Mouse (Mus musculus): ENCODE measurements around the gene A430005L14Rik.
A peak's percentile ranks its signal among the peaks of the same experiment; 100 is the strongest.

Gene A430005L14Rik

DNA sequence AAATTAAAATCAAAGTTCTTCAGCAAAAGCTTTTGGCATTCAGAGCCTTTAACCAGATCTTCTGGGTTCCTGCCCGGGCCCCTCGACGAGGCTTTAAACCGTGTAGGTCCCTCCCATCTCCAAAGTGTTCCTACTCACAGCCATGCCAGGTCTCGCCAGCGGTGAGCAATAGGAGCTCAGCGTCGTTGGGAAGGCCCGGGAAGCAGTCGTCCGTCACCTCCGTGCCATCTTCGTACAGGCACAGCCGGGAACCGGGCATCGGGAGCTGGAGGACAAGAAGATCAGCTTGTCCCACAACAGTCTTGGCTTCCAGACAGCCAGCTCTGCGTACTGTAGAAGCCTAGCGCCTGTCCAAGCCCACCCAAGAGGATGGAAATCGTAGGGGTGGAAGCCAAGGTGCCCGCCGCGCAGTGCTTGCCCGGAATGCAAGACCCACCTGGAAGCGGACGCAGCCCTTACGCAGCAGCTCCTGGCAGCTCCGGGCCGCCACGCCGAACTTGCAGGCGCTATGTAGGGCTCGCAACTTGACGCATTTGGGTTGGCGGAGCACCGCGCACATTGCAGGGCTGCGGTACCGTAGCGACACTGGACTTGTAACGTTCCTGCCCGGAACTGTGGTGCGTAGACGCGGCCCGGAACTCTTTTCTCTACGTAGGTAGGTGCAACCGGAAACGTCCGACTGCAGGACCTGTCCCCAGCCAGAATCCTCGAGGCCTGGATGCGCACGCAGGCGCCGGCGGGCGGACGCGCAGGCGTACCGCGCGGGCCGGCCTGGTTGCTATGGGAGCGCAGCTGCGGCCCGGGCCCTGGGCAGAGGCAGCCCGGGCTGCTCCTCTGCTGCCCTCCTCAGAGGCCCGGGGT is 17.6 kb downstream of the A430005L14Rik start, which contains the start of the genes Dffb and Cep104:
Dffb (minus strand) TSS at position 696 of the 861 bp plus-strand sequence.
Cep104 (plus strand) TSS at position 764 of the 861 bp plus-strand sequence.
- DNase-seq (ENCODE audit: low spot score): peak; percentile 98

DNA sequence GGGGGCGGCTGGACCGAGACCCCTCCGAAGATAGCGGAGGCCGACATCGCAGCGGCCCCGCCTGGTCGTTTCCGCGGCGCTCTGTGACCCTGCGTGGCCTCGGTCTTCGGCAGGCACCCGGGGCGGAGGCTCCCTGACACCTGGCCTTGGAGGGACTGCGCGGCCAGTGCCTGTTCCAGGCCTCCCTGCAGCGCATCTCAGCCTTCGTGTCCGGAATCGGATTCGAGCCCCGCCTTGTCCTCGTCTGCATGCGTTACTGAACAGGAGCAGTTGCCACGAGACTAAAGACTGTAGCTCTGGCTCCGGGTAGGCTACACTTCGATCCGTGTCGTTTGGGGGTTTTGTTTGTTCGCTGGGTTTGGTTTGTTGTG is 18.2 kb downstream of the A430005L14Rik start:
- DNase-seq (ENCODE audit: low spot score): no peak

DNA sequence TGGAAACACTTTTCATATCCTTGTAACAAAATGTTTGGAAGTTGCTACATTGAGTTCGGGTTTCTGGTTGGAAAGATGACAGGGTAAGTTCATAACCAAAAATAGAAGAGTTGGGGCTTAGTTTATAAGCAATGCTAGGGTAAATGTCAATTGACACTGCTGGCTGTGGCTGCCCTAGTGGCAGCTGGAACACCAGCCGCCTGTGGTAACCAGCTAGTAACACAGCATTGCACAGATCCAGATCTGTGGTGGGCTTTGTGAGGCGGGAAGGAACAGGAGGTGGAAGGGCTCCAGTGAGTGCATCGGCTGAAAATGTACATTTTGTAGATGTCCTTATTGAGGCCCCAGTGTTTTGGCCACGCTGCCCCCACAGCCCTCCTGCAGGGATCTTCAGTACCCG is 18.7 kb downstream of the A430005L14Rik start:
- no peak for DNase-seq (ENCODE audit: low spot score)

DNA sequence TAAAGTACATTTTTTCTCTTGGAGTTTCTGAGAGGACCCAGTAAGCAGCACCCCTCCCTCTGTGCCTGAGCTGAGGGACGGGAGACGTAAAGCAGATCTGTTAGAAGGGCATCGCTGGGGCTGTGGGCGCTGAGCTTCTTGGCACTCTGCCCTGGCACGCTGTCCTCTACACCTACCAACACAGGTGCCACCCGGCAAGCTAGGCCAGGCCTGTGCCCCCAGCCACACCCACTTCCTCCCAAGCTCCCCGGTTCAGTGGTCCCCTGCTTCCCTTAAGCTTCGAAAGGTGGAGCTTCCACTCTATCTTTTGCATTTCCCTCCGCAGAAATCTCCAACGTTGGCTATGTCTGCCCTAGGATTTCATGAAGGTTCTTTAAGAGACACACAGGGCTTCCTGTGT is 22.2 kb downstream of the A430005L14Rik start:
- DNase-seq (ENCODE audit: low spot score): no peak

DNA sequence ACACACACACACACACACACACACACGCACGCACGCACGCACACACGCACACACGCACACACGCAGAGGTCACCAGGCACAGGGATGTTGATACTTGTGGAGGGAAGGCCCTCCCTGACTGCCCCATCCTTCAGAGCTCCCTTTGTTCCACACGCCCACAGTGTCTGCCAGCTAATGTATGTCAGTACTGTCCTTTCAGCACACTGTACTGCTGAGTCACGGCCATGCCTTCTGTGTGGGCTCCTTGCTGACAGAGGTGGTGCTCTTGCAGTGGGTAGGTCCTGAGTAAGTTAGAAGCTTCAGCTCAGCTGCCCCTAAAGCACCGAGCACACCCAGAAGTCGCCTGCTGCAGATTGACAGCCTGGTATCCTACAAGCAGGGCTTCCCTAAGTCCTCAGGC is 23.4 kb downstream of the A430005L14Rik start:
- no peak for DNase-seq (ENCODE audit: low spot score)

DNA sequence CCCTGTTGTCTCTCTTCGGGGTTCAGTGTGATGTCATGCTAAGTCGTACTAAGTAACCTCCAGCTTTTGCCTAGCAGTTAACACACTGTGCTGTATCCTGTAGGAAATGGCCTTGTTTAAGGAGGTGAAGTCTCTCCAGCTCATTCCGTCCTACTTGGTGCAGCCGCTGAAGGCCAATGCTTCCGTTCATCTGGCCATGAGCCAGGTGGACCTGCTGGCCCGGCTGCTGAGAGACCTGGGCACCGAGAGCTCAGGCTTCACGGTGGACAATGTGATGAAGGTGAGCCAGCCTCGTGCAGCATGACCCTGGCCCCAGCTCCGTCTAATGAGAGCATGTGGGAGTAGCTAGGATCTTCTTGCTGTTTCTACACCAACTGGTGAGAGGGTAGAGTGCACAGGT is 35.7 kb downstream of the A430005L14Rik start:
- DNase-seq (ENCODE audit: low spot score): no peak

DNA sequence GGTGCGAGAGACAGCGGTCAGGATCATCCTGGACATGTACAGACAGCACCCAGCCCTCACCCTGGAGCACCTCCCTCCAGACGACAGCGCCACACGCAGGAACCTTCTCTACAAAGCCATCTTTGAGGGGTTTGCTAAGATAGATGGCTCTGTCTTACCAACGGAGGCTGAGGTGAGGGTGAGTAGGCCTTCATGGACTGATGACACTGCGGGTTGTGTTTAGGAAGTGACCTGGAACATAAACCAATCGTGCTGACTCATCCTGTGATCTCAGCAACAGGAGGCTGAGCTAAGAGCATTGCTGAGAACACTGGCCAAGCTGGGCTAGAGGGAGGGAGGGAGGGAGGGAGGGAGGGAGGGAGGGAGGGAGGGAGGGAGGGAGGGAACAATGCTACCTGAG is 36.5 kb downstream of the A430005L14Rik start:
- DNase-seq (ENCODE audit: low spot score): no peak

DNA sequence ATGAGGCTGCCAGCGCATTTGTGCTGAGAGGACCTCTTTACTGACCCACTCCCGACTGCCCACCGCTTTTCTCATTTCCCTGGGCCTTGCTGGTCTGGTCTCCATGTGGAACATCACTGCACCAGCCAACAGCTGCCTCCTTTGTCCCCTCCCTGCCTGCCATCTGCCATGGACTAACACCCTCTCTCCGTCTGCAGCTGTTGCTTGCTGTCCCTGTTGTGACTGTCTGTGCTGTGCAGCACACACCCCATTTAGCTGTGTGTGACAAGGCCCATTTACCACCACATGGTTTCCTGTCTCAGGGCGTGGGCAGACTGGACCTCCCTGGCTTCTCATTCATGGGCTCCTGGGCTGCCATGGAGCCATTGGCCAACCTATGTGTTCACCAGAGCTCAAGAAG is 48.5 kb downstream of the A430005L14Rik start:
- DNase-seq (ENCODE audit: low spot score): no peak

DNA sequence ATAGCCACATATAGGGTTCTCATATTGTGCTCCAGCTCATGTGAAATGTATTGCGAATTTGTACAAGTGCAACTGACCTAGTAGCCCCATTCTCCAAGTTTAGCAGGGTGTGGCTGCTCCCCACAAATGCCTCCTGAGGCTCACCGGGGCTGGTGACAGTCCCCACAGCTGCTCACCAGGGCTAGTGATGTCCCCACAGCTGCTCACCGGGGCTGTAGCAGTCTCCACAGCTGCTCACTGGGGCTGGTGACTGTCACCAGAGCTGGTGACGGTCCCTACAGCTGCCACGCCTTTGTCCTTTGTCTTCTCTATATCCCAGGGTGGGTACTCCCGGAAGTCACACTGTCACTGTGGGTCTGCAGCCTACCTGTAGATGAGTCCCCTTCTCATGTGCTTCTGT is 49.2 kb downstream of the A430005L14Rik start:
- DNase-seq (ENCODE audit: low spot score): no peak

DNA sequence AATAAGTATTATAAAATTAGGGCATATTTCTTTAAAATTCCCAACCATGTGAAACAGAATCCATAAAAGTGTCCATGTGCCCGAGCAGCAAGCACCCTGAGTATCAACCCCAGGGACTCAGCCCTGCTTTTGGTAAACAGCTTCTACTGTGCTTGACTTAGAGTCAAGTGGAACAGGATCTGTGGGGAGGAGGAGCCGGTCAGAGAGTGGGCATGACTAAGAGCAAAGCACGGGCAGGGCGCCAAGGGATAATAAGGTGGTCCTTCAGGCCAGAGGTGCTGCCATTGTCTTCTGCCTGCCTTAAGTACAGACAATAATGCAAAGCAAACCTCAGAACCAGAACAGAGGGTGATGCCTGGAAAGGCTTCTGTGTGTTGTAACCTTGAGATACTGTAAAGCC is 50.7 kb downstream of the A430005L14Rik start:
- DNase-seq (ENCODE audit: low spot score): no peak

DNA sequence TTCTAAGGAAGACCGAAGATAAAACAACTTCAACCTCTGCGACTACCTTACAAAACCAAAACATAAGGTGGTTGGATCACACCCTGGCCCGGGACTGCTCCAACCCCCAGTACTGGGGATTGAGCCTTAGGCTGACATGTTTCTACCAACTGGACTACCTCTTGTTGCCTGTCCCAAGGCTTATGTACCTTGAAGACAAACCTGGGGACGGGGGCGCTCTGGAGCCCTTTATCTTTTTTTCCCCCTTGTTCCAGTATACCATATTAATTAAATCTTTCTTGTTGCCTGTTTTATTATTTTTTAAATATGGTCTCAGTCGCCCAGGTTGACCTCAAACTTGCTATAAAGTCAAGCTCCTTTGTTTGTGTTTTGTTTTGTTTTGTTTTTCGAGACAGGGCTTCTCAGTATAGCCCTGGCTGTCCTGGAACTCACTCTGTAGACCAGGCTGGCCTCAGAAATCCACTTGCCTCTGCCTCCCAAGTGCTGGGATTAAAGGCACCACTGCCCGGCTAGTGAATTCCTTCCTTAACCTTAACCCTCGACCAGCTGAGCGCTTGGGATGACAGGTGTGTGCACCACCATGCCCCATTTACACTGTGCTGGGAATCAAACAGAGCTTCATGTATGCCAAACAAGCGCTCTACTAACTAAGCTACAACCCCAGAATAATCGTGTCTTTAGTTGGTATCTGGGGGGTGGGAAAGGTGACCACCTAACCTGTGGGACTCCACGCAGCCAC is 54.0 kb downstream of the A430005L14Rik start:
- DNase-seq (ENCODE audit: low spot score): no peak

All from ovary, postnatal 10 days (tissue).